ENCODE assay signal across 10 mouse cellular contexts in genomic region chr19:4051741-4052515, GRCm38 (mm10). TPM values are rescaled to one million over a fixed set of nuclear protein-coding genes. Genes with fewer than 3 reads are reported as not detected.
DNase-seq lines count a peak whose midpoint lies in the region; TF ChIP-seq lines count a peak whose summit lies in the region.
"Had no signal": no experiment of that assay in that cellular context is flagged by ENCODE, and none has a peak within 500 bp of the region (broad histone marks: within the 10 kb centered on the region; RNA-seq: fewer than 3 reads in every experiment).

No protein-coding gene starts in this region.

- peak; percentile 52 for DNase-seq in layer of hippocampus, adult 11-12 months (ENCODE audit: low spot score)
- no peak for DNase-seq in layer of hippocampus, adult 9-11 months
- peak; percentile 69 for DNase-seq in ES-CJ7 (ENCODE audit: low read depth, low spot score)
- peak; percentile 66 for DNase-seq in gastrocnemius, adult 18-20 months (ENCODE audit: low spot score)
- DNase-seq in kidney, postnatal 4 days = peak; percentile 88
- peak; percentile 85 for DNase-seq in naive thymus-derived CD4-positive, alpha-beta T cell, adult 2 months (ENCODE audit: low read depth)
- peak; percentile 79 for DNase-seq in thymus, postnatal 25 days

- peak; percentile 96 for TF ChIP-seq CTCF in bone marrow macrophage, adult 2 months (IDR thresholded peaks at IDR 0.05; ENCODE audit: low read depth, low read length)

- H3K4me3 ChIP-seq in bone marrow macrophage, adult 2 months (ENCODE audit: insufficient read depth, low read length) = no peak overlapping the region
- H3K4me3 ChIP-seq: lung, embryonic 15.5 days had no signal

- no peaks in the 10 kb centered on the region for H3K4me1 ChIP-seq in bone marrow macrophage, adult 2 months (ENCODE audit: control insufficient read depth, insufficient read depth, low read length)
- H3K4me1 ChIP-seq: lung, embryonic 15.5 days had no signal

- no peak overlapping the region for H3K27ac ChIP-seq in bone marrow macrophage, adult 2 months (ENCODE audit: insufficient read depth, low read depth, low read length)
- H3K27ac ChIP-seq: lung, embryonic 15.5 days had no signal

- TF ChIP-seq POLR2A in bone marrow macrophage, adult 2 months (IDR thresholded peaks at IDR 0.05; ENCODE audit: borderline replicate concordance, low read depth, low read length) = no peak

RNA-seq across cellular contexts. Expression of gene Gstp2, which starts 6.1 kb away (rescaled TPM):
- 2.6 TPM in 1 of 2 replicates, not detected in the other for polyA plus RNA-seq in bone marrow macrophage, adult 2 months (2012; ENCODE audit: insufficient read depth, insufficient read length, missing spikeins)
- total RNA-seq in gastrocnemius, adult 18-20 months (2021) = 100 to 1,000 TPM; 206 to 226 TPM

RNA-seq across cellular contexts. Expression of gene Gstp3, which starts 7.4 kb away (rescaled TPM):
- not detected in 2 replicates for polyA plus RNA-seq in bone marrow macrophage, adult 2 months (2012; ENCODE audit: insufficient read depth, insufficient read length, missing spikeins)
- not detected for total RNA-seq in gastrocnemius, adult 18-20 months (2021)
- polyA plus RNA-seq: frontal cortex, adult 2 months had no signal

RNA-seq across cellular contexts. Expression of gene Gstp1, which starts 14.1 kb away (rescaled TPM):
- polyA plus RNA-seq in bone marrow macrophage, adult 2 months (2012; ENCODE audit: insufficient read depth, insufficient read length, missing spikeins) = 103 and 118 TPM in 2 replicates
- total RNA-seq in gastrocnemius, adult 18-20 months (2021) = 100 to 1,000 TPM; 480 to 487 TPM

RNA-seq across cellular contexts. Expression of gene Cabp2, which starts 29.4 kb away (rescaled TPM):
- not detected in 2 replicates for polyA plus RNA-seq in bone marrow macrophage, adult 2 months (2012; ENCODE audit: insufficient read depth, insufficient read length, missing spikeins)
- not detected for total RNA-seq in gastrocnemius, adult 18-20 months (2021)
- polyA plus RNA-seq: frontal cortex, adult 2 months; lung, embryonic 15.5 days had no signal

RNA-seq across cellular contexts. Expression of gene Ndufv1, which starts 39.3 kb away (rescaled TPM):
- 62.3 TPM in 2 replicates for polyA plus RNA-seq in bone marrow macrophage, adult 2 months (2012; ENCODE audit: insufficient read depth, insufficient read length, missing spikeins)
- total RNA-seq in gastrocnemius, adult 18-20 months (2021) = 100 to 1,000 TPM; 423 to 466 TPM
